Mouse (Mus musculus): Measurements from ENCODE around the gene Phf13.

Gene Phf13

GRCm38 (mm10) chr4:151993035-151993434 is 3.0 kb downstream of the Phf13 start:
- no peak for DNase-seq (ENCODE audit: extremely low spot score)

GRCm38 (mm10) chr4:151992091-151992490 is 4.0 kb downstream of the Phf13 start:
- DNase-seq (ENCODE audit: extremely low spot score): no peak

- no peak for DNase-seq (ENCODE audit: extremely low spot score)
Observed at GRCm38 (mm10) chr4:151989110-151989488, 7.0 kb downstream of the Phf13 start.

- DNase-seq (ENCODE audit: extremely low spot score): peak; percentile 85
Observed at GRCm38 (mm10) chr4:151988342-151989109, 7.5 kb downstream of the Phf13 start, which contains the start of gene Thap3. Gene Thap3 (minus strand): TSS chr4:151988997.

GRCm38 (mm10) chr4:151988014-151988341 is 8.1 kb downstream of the Phf13 start:
- no peak for DNase-seq (ENCODE audit: extremely low spot score)

- DNase-seq (ENCODE audit: extremely low spot score): no peak
Observed at GRCm38 (mm10) chr4:151986650-151987049, 9.4 kb downstream of the Phf13 start.

GRCm38 (mm10) chr4:151985886-151986285 is 10.2 kb downstream of the Phf13 start:
- no peak for DNase-seq (ENCODE audit: extremely low spot score)

GRCm38 (mm10) chr4:151983560-151983959 is 12.5 kb downstream of the Phf13 start:
- no peak for DNase-seq (ENCODE audit: extremely low spot score)

GRCm38 (mm10) chr4:151983043-151983442 is 13.0 kb downstream of the Phf13 start:
- DNase-seq (ENCODE audit: extremely low spot score): no peak

GRCm38 (mm10) chr4:151981363-151981762 is 14.7 kb downstream of the Phf13 start:
- peak; percentile 76 for DNase-seq (ENCODE audit: extremely low spot score)

- no peak for DNase-seq (ENCODE audit: extremely low spot score)
Observed at GRCm38 (mm10) chr4:151980699-151981098, 15.4 kb downstream of the Phf13 start.

GRCm38 (mm10) chr4:151977748-151978147 is 18.3 kb downstream of the Phf13 start:
- DNase-seq (ENCODE audit: extremely low spot score): peak; percentile 77

- DNase-seq (ENCODE audit: extremely low spot score): no peak
Observed at GRCm38 (mm10) chr4:151975441-151975840, 20.6 kb downstream of the Phf13 start.

GRCm38 (mm10) chr4:151972221-151972967 is 23.7 kb downstream of the Phf13 start:
- DNase-seq (ENCODE audit: extremely low spot score): no peak

GRCm38 (mm10) chr4:151968204-151968921 is 27.7 kb downstream of the Phf13 start:
- DNase-seq (ENCODE audit: extremely low spot score): no peak

GRCm38 (mm10) chr4:151962817-151963216 is 33.2 kb downstream of the Phf13 start:
- DNase-seq (ENCODE audit: extremely low spot score): no peak

- DNase-seq (ENCODE audit: extremely low spot score): no peak
Observed at GRCm38 (mm10) chr4:151960513-151960854, 35.6 kb downstream of the Phf13 start.

GRCm38 (mm10) chr4:151959849-151960512 is 36.1 kb downstream of the Phf13 start:
- no peak for DNase-seq (ENCODE audit: extremely low spot score)

GRCm38 (mm10) chr4:151957584-151958315 is 38.3 kb downstream of the Phf13 start:
- no peak for DNase-seq (ENCODE audit: extremely low spot score)

- DNase-seq (ENCODE audit: extremely low spot score): no peak
Observed at GRCm38 (mm10) chr4:151955791-151956190, 40.3 kb downstream of the Phf13 start.

GRCm38 (mm10) chr4:151953209-151953608 is 42.8 kb downstream of the Phf13 start:
- no peak for DNase-seq (ENCODE audit: extremely low spot score)

Data from embryo, embryonic 9.5 days (tissue).